Mouse (Mus musculus) midbrain, postnatal 0 days (tissue): ENCODE results near the gene Map3k7. TPM values are rescaled to one million over a fixed set of nuclear protein-coding genes. Genes with fewer than 3 reads are reported as not detected.

Experiments used
- ATAC-seq: fragments of 200-750 bp; cut with Nextera tagmentation; 2 replicates; pipeline ENCODE4 v1.8.0; 2017; ENCODE audit warnings: moderate number of reproducible peaks, mild to moderate bottlenecking, moderate TSS enrichment, moderate library complexity; ENCODE audit not compliant: low FRiP score
- DNase-seq: peaks from one replicate; pipeline ENCODE4 v3.0.0-alpha.2; 2015; ENCODE audit warnings: low spot score
- H3K27ac ChIP-seq: fragments of 300-500 bp; sonication (generic); 2 replicates; pipeline ENCODE4 v1.5.1; 2014; ENCODE audit warnings: low read depth, mild to moderate bottlenecking, low read length, mixed read lengths
- H3K27me3 ChIP-seq: fragments of 300-500 bp; sonication (generic); 2 replicates; pipeline ENCODE4 v1.6.1; 2014; ENCODE audit warnings: low read length, control low read depth, mixed read lengths; ENCODE audit not compliant: insufficient read depth
- H3K36me3 ChIP-seq: fragments of 300-500 bp; sonication (generic); 2 replicates; pipeline ENCODE4 v1.6.1; 2014; ENCODE audit warnings: low read length, control low read depth, mixed read lengths; ENCODE audit not compliant: insufficient read depth
- H3K4me1 ChIP-seq: fragments of 300-500 bp; sonication (generic); 2 replicates; pipeline ENCODE4 v1.6.1; 2014; ENCODE audit warnings: mild to moderate bottlenecking, control low read depth, antibody characterized with exemption, low read length, mixed read lengths; ENCODE audit not compliant: insufficient read depth
- H3K4me2 ChIP-seq: fragments of 300-500 bp; sonication (generic); 2 replicates; pipeline ENCODE4 v1.6.1; 2014; ENCODE audit warnings: low read depth, mild to moderate bottlenecking, low read length, mixed read lengths; ENCODE audit not compliant: poor library complexity, severe bottlenecking
- H3K4me3 ChIP-seq: fragments of 300-500 bp; sonication (generic); 2 replicates; pipeline ENCODE4 v1.5.1; 2014; ENCODE audit warnings: low read depth, mild to moderate bottlenecking, low read length, moderate library complexity
- H3K9ac ChIP-seq: fragments of 300-500 bp; sonication (generic); replicated peaks from 2 replicates; pipeline ENCODE4 v1.6.1; 2014; ENCODE audit warnings: mild to moderate bottlenecking, low read length, moderate library complexity, mixed read lengths; ENCODE audit not compliant: poor library complexity, severe bottlenecking
- H3K9me3 ChIP-seq: fragments of 300-500 bp; sonication (generic); 2 replicates; pipeline ENCODE4 v1.6.1; 2016; ENCODE audit warnings: low read length, control low read depth
- CTCF ChIP-seq: IDR thresholded peaks from 2 replicates; pipeline ENCODE4 v1.5.1; 2016; ENCODE audit warnings: antibody characterized with exemption, mild to moderate bottlenecking
- WGBS: fragments of 180-500 bp; shearing (Covaris S2); extraction: QIAGEN DNeasy Blood & Tissue Kit; methylation state at CpG from one replicate; pipeline ENCODE4 v1.1.7; 2014; 5-methylcytosine and 5-hydroxymethylcytosine counted together
- polyA plus RNA-seq: library from polyadenylated mRNA; unstranded; fragments of >200 nt; fragmentation: Nextera tagmentation; extraction: Ambion mirVana; gene quantifications from 2 replicates; pipeline ENCODE4 v1.2.1, GENCODE M21; 2015
- total RNA-seq: library from RNA; depleted of rRNA; stranded (reverse); fragments of >200 nt; gene quantifications from 2 replicates; pipeline ENCODE4 v1.2.3, GENCODE M21; 2014

Map3k7 gene
- total and polyA plus RNA-seq, 2 experiments from 2014 or later: 15.5 to 38.7 TPM

GRCm38 (mm10) chr4:31924301-31925185 lies 39.4 kb upstream of the Map3k7 start:
- H3K27ac ChIP-seq: no peak overlapping the region
- ATAC-seq (no peak), DNase-seq (peak; percentile 27)
- H3K9ac ChIP-seq: no peak overlapping the region
- WGBS: 34% methylated on average over 14 of the region's 14 CpGs
- peaks cover 8% of the 10 kb centered on the region; the same call in 1 of the 2 replicates for H3K27me3 ChIP-seq
- no peaks in the 10 kb centered on the region for H3K9me3 ChIP-seq
- no peaks in the 10 kb centered on the region for H3K36me3 ChIP-seq
- H3K4me3 ChIP-seq: no peak overlapping the region
- no peaks in the 10 kb centered on the region for H3K4me1 ChIP-seq
- no peak overlapping the region for H3K4me2 ChIP-seq
- TF ChIP-seq CTCF: peak; percentile 67

GRCm38 (mm10) chr4:31933171-31933570 lies 30.7 kb upstream of the Map3k7 start:
- ATAC-seq: no peak
- peaks cover 9% of the 10 kb centered on the region for H3K27me3 ChIP-seq
- no peaks in the 10 kb centered on the region for H3K4me1 ChIP-seq
- no peak overlapping the region for H3K27ac ChIP-seq
- no peak for TF ChIP-seq CTCF
- H3K4me2 ChIP-seq: no peak overlapping the region
- H3K9me3 ChIP-seq: no peaks in the 10 kb centered on the region
- no peak for DNase-seq
- H3K36me3 ChIP-seq: no peaks in the 10 kb centered on the region
- H3K4me3 ChIP-seq: no peak overlapping the region
- no peak overlapping the region for H3K9ac ChIP-seq
- 57% methylated on average over 3 of the region's 3 CpGs for WGBS

- no peak for TF ChIP-seq CTCF
- DNase-seq: no peak
Measured at GRCm38 (mm10) chr4:31935831-31936306, 28.0 kb upstream of the Map3k7 start.

GRCm38 (mm10) chr4:31936358-31936757 lies 27.5 kb upstream of the Map3k7 start:
- ATAC-seq: no peak
- H3K27me3 ChIP-seq: peaks cover 6% of the 10 kb centered on the region

More at GRCm38 (mm10) chr4:31935831-31936306, 28.0 kb upstream of the Map3k7 start:
- Histone ChIP-seq H3K9me3 (no peaks in the 10 kb centered on the region), H3K27me3 (peaks cover 10% of the 10 kb centered on the region), H3K36me3 (no peaks in the 10 kb centered on the region), H3K4me3 (no peak overlapping the region), H3K4me1 (no peaks in the 10 kb centered on the region), H3K4me2 (no peak overlapping the region), H3K27ac (no peak overlapping the region), H3K9ac (no peak overlapping the region)
- WGBS: 64% methylated on average over 3 of the region's 3 CpGs
- ATAC-seq: no peak

GRCm38 (mm10) chr4:31936911-31937375 lies 27.0 kb upstream of the Map3k7 start:
- no peak for DNase-seq
- Histone ChIP-seq H3K4me3 (peak overlapping the region; percentile 34), H3K4me1 (no peaks in the 10 kb centered on the region), H3K27me3 (peaks cover 6% of the 10 kb centered on the region), H3K36me3 (no peaks in the 10 kb centered on the region), H3K9me3 (no peaks in the 10 kb centered on the region), H3K4me2 (peak overlapping the region; percentile 78), H3K27ac (no peak overlapping the region), H3K9ac (no peak overlapping the region)
- TF ChIP-seq CTCF: no peak
- 4% methylated on average over 15 of the region's 15 CpGs for WGBS
- ATAC-seq: no peak

More at GRCm38 (mm10) chr4:31936358-31936757, 27.5 kb upstream of the Map3k7 start:
- no peaks in the 10 kb centered on the region for H3K4me1 ChIP-seq
- H3K4me3 ChIP-seq: no peak overlapping the region
- 4% methylated on average over 8 of the region's 8 CpGs for WGBS
- no peak overlapping the region for H3K4me2 ChIP-seq
- TF ChIP-seq CTCF: no peak
- H3K9ac ChIP-seq: no peak overlapping the region
- H3K9me3 ChIP-seq: no peaks in the 10 kb centered on the region
- H3K36me3 ChIP-seq: no peaks in the 10 kb centered on the region
- no peak for DNase-seq
- H3K27ac ChIP-seq: no peak overlapping the region
